Mouse (Mus musculus) testis, adult 2 months (tissue): ENCODE measurements around the gene Tmem30b.

ENCODE experiments used
- CTCF ChIP-seq: fragments of 200-500 bp; IDR thresholded peaks from 2 replicates; pipeline ENCODE4 v1.5.1; 2012; ENCODE audit warnings: low read depth, mild to moderate bottlenecking, inconsistent platforms, low read length, moderate library complexity; ENCODE audit not compliant: control insufficient read depth, insufficient read depth, insufficient replicate concordance
- POLR2A ChIP-seq: fragments of 200-500 bp; IDR thresholded peaks from 2 replicates; pipeline ENCODE4 v1.6.1; 2012; ENCODE audit warnings: low read depth, mild to moderate bottlenecking, inconsistent platforms, low read length, moderate library complexity; ENCODE audit not compliant: control insufficient read depth

DNA sequence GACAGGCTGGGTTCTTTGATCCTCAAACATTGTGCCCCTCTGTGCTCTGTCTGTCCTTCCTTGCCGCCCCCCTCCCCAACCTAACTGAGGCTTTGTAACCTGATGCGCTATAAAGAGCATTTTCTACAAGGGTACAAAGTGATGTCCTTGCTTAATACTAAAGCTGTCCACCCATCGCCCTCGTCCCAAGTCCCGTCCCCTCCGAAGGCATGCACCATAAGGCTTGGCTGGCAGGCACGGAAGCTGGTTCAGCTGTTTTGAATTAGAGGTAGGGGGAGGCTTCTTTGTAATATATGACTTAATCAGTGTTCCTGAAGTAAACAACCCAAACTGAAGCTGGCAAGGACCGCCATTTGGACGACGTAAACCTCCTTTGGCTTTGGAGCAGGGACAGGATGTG is 51.0 kb downstream of the Tmem30b start:
- TF ChIP-seq POLR2A (no peak), CTCF (no peak)
